8 mouse cellular contexts compared by ENCODE assay signal in the genomic region with DNA sequence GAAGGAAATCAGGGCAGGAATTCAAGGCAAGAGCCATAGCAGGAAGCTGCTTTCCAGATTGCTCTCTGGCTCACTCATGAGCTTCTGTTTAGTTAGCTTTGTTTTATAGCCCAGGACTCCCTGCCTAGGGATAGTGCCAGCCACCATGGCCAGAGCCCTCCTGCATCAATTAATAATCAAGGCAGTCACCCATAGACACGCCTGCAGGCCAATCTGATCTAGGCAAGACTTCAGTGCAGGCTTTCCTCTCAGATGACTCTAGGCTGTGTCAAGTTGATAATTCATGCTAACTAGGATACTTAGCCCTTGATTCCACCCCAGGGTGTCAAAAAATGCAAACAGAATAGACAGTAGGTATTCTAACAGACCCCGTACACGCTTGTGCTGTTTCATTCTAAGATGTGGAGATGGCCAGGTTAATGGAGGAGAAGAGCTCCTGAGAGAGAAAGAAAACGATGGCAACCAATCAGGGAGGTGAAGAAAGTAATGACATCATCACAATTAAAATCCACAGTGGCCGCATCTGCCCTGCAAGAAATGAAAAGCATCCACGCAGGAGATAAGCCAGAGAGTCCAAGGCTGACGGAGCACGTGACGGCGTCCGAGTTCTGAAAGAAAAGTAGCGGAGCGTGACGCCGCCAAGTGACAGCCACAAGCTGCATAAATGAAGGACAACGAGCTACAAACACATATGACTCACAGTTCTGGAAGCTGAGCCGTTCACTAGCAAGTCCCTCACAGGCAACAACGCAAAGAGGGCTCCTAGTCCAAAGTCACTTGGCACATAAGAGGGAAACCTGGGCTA.
DNase-seq lines count a peak whose midpoint lies in the region; ATAC-seq and TF ChIP-seq lines count a peak whose summit lies in the region.

No protein-coding gene starts in this region.

- whole genome bisulfite sequencing in hindbrain, postnatal 0 days: 12% methylated on average over 18 of the region's 18 CpGs
- 57% methylated on average over 18 of the region's 18 CpGs for WGBS in lung, embryonic 16.5 days

- no peak overlapping the region for H3K4me3 ChIP-seq in hindbrain, postnatal 0 days (ENCODE audit: low read length)
- no peak overlapping the region for H3K4me3 ChIP-seq in lung, embryonic 16.5 days (ENCODE audit: low read length)

- H3K9me3 ChIP-seq in hindbrain, postnatal 0 days (ENCODE audit: low read length): no peaks in the 10 kb centered on the region
- no peaks in the 10 kb centered on the region for H3K9me3 ChIP-seq in lung, embryonic 16.5 days (ENCODE audit: control insufficient read depth, low read length)

- peak; percentile 31 to 38 for DNase-seq in cerebellum, postnatal 25 days
- no peak for DNase-seq in cerebellum, adult 11 months
- peak; percentile 36 to 42 for DNase-seq in frontal cortex, postnatal 14 days (ENCODE audit: low spot score in 2 of 2)
- peak; percentile 75 for DNase-seq in hindbrain, postnatal 0 days (ENCODE audit: low spot score)
- peak; percentile 43 for DNase-seq in right cerebral cortex, postnatal 14 days
- DNase-seq in layer of hippocampus, adult 9-10 months (ENCODE audit: low spot score): no peak
- no peak for DNase-seq in gastrocnemius, postnatal 36 days

- intact Hi-C loops in gastrocnemius, postnatal 36 days (cut with DNase I): no loop called here

- peak overlapping the region; percentile 21; the same call in 1 of the 2 replicates for H3K4me2 ChIP-seq in hindbrain, postnatal 0 days (ENCODE audit: low read depth, low read length)
- 0 out of 2 replicates have a peak overlapping the region, but pooled peaks have one; percentile 12 for H3K4me2 ChIP-seq in lung, embryonic 16.5 days (ENCODE audit: low read depth, low read length)

- ATAC-seq in hindbrain, postnatal 0 days: peak; percentile 79
- ATAC-seq in lung, embryonic 16.5 days (ENCODE audit: low read depth): no peak

- H3K9ac ChIP-seq in hindbrain, postnatal 0 days (replicated peaks; ENCODE audit: low read length): no peak overlapping the region
- H3K9ac ChIP-seq in lung, embryonic 16.5 days (ENCODE audit: low read length): no peak overlapping the region

- H3K27me3 ChIP-seq in hindbrain, postnatal 0 days (ENCODE audit: insufficient read depth, low read length): no peaks in the 10 kb centered on the region
- no peaks in the 10 kb centered on the region for H3K27me3 ChIP-seq in lung, embryonic 16.5 days (ENCODE audit: control insufficient read depth, insufficient read depth, low read depth, low read length)

- H3K36me3 ChIP-seq in hindbrain, postnatal 0 days (ENCODE audit: insufficient read depth, low read length): no peaks in the 10 kb centered on the region
- H3K36me3 ChIP-seq in lung, embryonic 16.5 days (ENCODE audit: control insufficient read depth, insufficient read depth, low read length): no peaks in the 10 kb centered on the region

- peak overlapping the region; percentile 71 for H3K27ac ChIP-seq in hindbrain, postnatal 0 days
- H3K27ac ChIP-seq in lung, embryonic 16.5 days (ENCODE audit: low read length): peak overlapping the region; percentile 65

- TF ChIP-seq CTCF in hindbrain, postnatal 0 days (IDR thresholded peaks at IDR 0.05; ENCODE audit: low read depth): no peak; the same call in 1 of the 2 replicates

- H3K4me1 ChIP-seq in hindbrain, postnatal 0 days (ENCODE audit: insufficient read depth, low read length): peaks cover 15% of the 10 kb centered on the region; the same call in 1 of the 2 replicates
- peaks cover 9% of the 10 kb centered on the region for H3K4me1 ChIP-seq in lung, embryonic 16.5 days (replicated peaks; ENCODE audit: control insufficient read depth, insufficient read depth, low read length)

Comparison
In these comparisons a context has a peak if more than half of its experiments do, and no peak if none do; other contexts are left out.
1. DNase-seq: peak in cerebellum, postnatal 25 days (2 of 2), frontal cortex, postnatal 14 days (2 of 2), hindbrain, postnatal 0 days (single experiment) and right cerebral cortex, postnatal 14 days (single experiment); none in cerebellum, adult 11 months (single experiment), layer of hippocampus, adult 9-10 months (single experiment) and gastrocnemius, postnatal 36 days (0 of 2).